ENCODE assay signal across 19 mouse cellular contexts in genomic region chr6:135498592-135498991, GRCm38 (mm10).
DNase-seq lines count a peak whose midpoint lies in the region; ATAC-seq and TF ChIP-seq lines count a peak whose summit lies in the region.
"Had no signal": no experiment of that assay in that cellular context is flagged by ENCODE, and none has a peak within 500 bp of the region (broad histone marks: within the 10 kb centered on the region; RNA-seq: fewer than 3 reads in every experiment).

No protein-coding gene starts in this region.

- no peak for TF ChIP-seq RAD21 in CH12.LX (IDR thresholded peaks at IDR 0.05; ENCODE audit: low read depth, low read length)

- 93% methylated on average over 6 of the region's 6 CpGs for WGBS in limb, embryonic 11.5 days
- 89% methylated on average over 6 of the region's 6 CpGs for WGBS in limb, embryonic 10.5 days

- no peak overlapping the region for H3K27ac ChIP-seq in limb, embryonic 11.5 days (replicated peaks; ENCODE audit: low read depth, low read length)
- no peak overlapping the region for H3K27ac ChIP-seq in limb, embryonic 10.5 days
- H3K27ac ChIP-seq in CH12.LX (ENCODE audit: insufficient read depth, low read depth) = no peak overlapping the region
- H3K27ac ChIP-seq: forebrain, embryonic 15.5 days; limb, embryonic 13.5 days had no signal

- TF ChIP-seq POLR2A in CH12.LX (IDR thresholded peaks at IDR 0.05; ENCODE audit: low read depth, low read length) = no peak

- H3K9me3 ChIP-seq in limb, embryonic 11.5 days (ENCODE audit: control insufficient read depth, low read length) = no peaks in the 10 kb centered on the region
- no peaks in the 10 kb centered on the region for H3K9me3 ChIP-seq in limb, embryonic 10.5 days (replicated peaks)
- H3K9me3 ChIP-seq in CH12.LX (replicated peaks; ENCODE audit: low read length) = peaks cover 7% of the 10 kb centered on the region
- H3K9me3 ChIP-seq: forebrain, embryonic 15.5 days; limb, embryonic 13.5 days had no signal

- H3K27me3 ChIP-seq in limb, embryonic 11.5 days (ENCODE audit: control insufficient read depth, insufficient read depth, low read length) = no peaks in the 10 kb centered on the region
- no peaks in the 10 kb centered on the region for H3K27me3 ChIP-seq in limb, embryonic 10.5 days (ENCODE audit: low read depth, poor library complexity, severe bottlenecking)
- H3K27me3 ChIP-seq in CH12.LX (replicated peaks) = peaks cover 18% of the 10 kb centered on the region
- H3K27me3 ChIP-seq: forebrain, embryonic 15.5 days had no signal

- H3K4me1 ChIP-seq in limb, embryonic 11.5 days (ENCODE audit: control insufficient read depth, insufficient read depth, low read length) = no peaks in the 10 kb centered on the region
- no peaks in the 10 kb centered on the region for H3K4me1 ChIP-seq in limb, embryonic 10.5 days
- no peaks in the 10 kb centered on the region for H3K4me1 ChIP-seq in CH12.LX (ENCODE audit: control insufficient read depth in 1 of 2, insufficient read depth in 2 of 2)

- ATAC-seq in limb, embryonic 11.5 days (ENCODE audit: insufficient number of reproducible peaks, low FRiP score, low TSS enrichment, low read depth) = no peak
- ATAC-seq: forebrain, embryonic 15.5 days had no signal

- dilution Hi-C loops in CH12.LX (cut with MboI; ENCODE audit: extremely low pct_ligation_motif_present, extremely low pct_unique_long_range_greater_than_20kb, low sequenced_read_pairs) = no loop called here

- H3K4me3 ChIP-seq in limb, embryonic 11.5 days (ENCODE audit: low read depth, low read length) = no peak overlapping the region
- no peak overlapping the region for H3K4me3 ChIP-seq in limb, embryonic 10.5 days
- H3K4me3 ChIP-seq in CH12.LX (replicated peaks in 1 of 3; ENCODE audit: low read depth in 2 of 3, low read length in 2 of 3, poor library complexity in 1 of 3) = no peak overlapping the region
- H3K4me3 ChIP-seq: forebrain, embryonic 15.5 days; limb, embryonic 13.5 days had no signal

- no peaks in the 10 kb centered on the region for H3K79me2 ChIP-seq in CH12.LX (replicated peaks; ENCODE audit: control insufficient read depth, extremely low read depth, insufficient read depth, poor library complexity, severe bottlenecking)

- peak; percentile 23 for DNase-seq in limb, embryonic 11.5 days (ENCODE audit: low spot score)
- DNase-seq in limb, embryonic 10.5 days (ENCODE audit: low spot score) = no peak
- peak; percentile 28 for DNase-seq in 3T3-L1 (ENCODE audit: low read depth, low spot score)
- DNase-seq in CH12.LX (ENCODE audit: extremely low read depth) = peak; percentile 1
- DNase-seq in ZHBTc4 (ENCODE audit: low read depth, low spot score) = peak; percentile 44
- no peak for DNase-seq in ovary, adult 18-20 months (ENCODE audit: low spot score)
- no peak for DNase-seq in lung, postnatal 25 days (ENCODE audit: low spot score)
- DNase-seq: cerebellum, adult 8-10 months; embryo, embryonic 11 days; gastrocnemius, postnatal 10 days; heart, postnatal 4 days; kidney, adult 11 months; kidney, postnatal 4 days; layer of hippocampus, postnatal 36 days; lung, adult 18-20 months had no signal

- H3K4me2 ChIP-seq in limb, embryonic 11.5 days (ENCODE audit: low read depth, severe bottlenecking) = no peak overlapping the region
- H3K4me2 ChIP-seq in CH12.LX (ENCODE audit: insufficient read depth, low read depth, poor library complexity, severe bottlenecking) = no peak overlapping the region
- H3K4me2 ChIP-seq: forebrain, embryonic 15.5 days; heart, embryonic 11.5 days; limb, embryonic 13.5 days had no signal

- TF ChIP-seq CTCF in CH12.LX (conservative IDR thresholded peaks at IDR 0.05 in 1 of 2, IDR thresholded peaks at IDR 0.05 in 1 of 2; ENCODE audit: low read depth in 2 of 2, low read length in 2 of 2) = 0 out of 4 replicates have a peak, but pooled peaks of 1 of the 2 experiments have one; percentile 7

- no peak overlapping the region for H3K9ac ChIP-seq in limb, embryonic 11.5 days (ENCODE audit: low read length)
- H3K9ac ChIP-seq in CH12.LX (ENCODE audit: insufficient read depth, low read depth) = no peak overlapping the region
- H3K9ac ChIP-seq: forebrain, embryonic 15.5 days; limb, embryonic 13.5 days had no signal

- in situ Hi-C loops in CH12.LX (cut with MboI; ENCODE audit: low pct_ligation_motif_present, low pct_unique_long_range_greater_than_20kb, low sequenced_read_pairs) = no loop called here

- TF ChIP-seq EP300 in CH12.LX (IDR thresholded peaks at IDR 0.05; ENCODE audit: low read length) = no peak

- H3K36me3 ChIP-seq in limb, embryonic 11.5 days (ENCODE audit: control insufficient read depth, insufficient read depth, low read length) = no peaks in the 10 kb centered on the region
- no peaks in the 10 kb centered on the region for H3K36me3 ChIP-seq in limb, embryonic 10.5 days
- no peaks in the 10 kb centered on the region for H3K36me3 ChIP-seq in CH12.LX (replicated peaks in 1 of 2; ENCODE audit: control insufficient read depth in 1 of 2, insufficient read depth in 1 of 2, low read length in 1 of 2)
- H3K36me3 ChIP-seq: forebrain, embryonic 15.5 days; G1E; limb, embryonic 13.5 days had no signal

TF ChIP-seq in CH12.LX, 34 proteins besides CTCF, POLR2A, EP300 and RAD21:
- TF ChIP-seq ZMIZ1 (IDR thresholded peaks at IDR 0.05; ENCODE audit: low read depth, low read length) (no peak), USF1 (IDR thresholded peaks at IDR 0.05; ENCODE audit: low read depth, low read length) (no peak), UBTF (IDR thresholded peaks at IDR 0.05; ENCODE audit: low read depth, low read length) (no peak), POLR2AphosphoS2 (IDR thresholded peaks at IDR 0.05; ENCODE audit: low read depth, low read length) (no peak), MAFK (IDR thresholded peaks at IDR 0.05; ENCODE audit: insufficient replicate concordance, low read length) (no peak), E2F4 (IDR thresholded peaks at IDR 0.05; ENCODE audit: insufficient replicate concordance, low read depth, low read length) (no peak), SIN3A (IDR thresholded peaks at IDR 0.05; ENCODE audit: low read length) (no peak), MEF2A (IDR thresholded peaks at IDR 0.05; ENCODE audit: borderline replicate concordance, low read depth, low read length) (no peak), MAZ (IDR thresholded peaks at IDR 0.05; ENCODE audit: low read depth, low read length) (no peak), JUN (IDR thresholded peaks at IDR 0.05; ENCODE audit: insufficient read depth, low read depth, low read length) (no peak), TBP (conservative IDR thresholded peaks at IDR 0.05; ENCODE audit: low read depth, low read length) (no peak)

Comparison
In these comparisons a context has a peak if more than half of its experiments do, and no peak if none do; other contexts are left out.
1. DNase-seq: peak in limb, embryonic 11.5 days (single experiment), 3T3-L1 (single experiment), CH12.LX (single experiment) and ZHBTc4 (single experiment); none in limb, embryonic 10.5 days (single experiment), ovary, adult 18-20 months (single experiment) and lung, postnatal 25 days (single experiment).